Mouse (Mus musculus): ENCODE results near the gene Srrm3. TPM values are rescaled to one million over a fixed set of nuclear protein-coding genes. Genes with fewer than 3 reads are reported as not detected.

Srrm3 gene
- polyA plus RNA-seq, 1 experiment from 2014 or later = 2.7 TPM

GRCm38 (mm10) chr5:135900701-135901100 lies 94.0 kb downstream of the Srrm3 start:
- Histone ChIP-seq H3K4me2 (replicated peaks) (no peak overlapping the region), H3K4me1 (replicated peaks) (peaks cover 4% of the 10 kb centered on the region; the same call in 1 of the 2 replicates), H3K4me3 (replicated peaks) (no peak overlapping the region), H3K27ac (no peak overlapping the region), H3K9me3 (no peaks in the 10 kb centered on the region), H3K27me3 (replicated peaks) (no peaks in the 10 kb centered on the region), H3K9ac (no peak overlapping the region), H3K36me3 (no peaks in the 10 kb centered on the region)
- 91% methylated on average over 3 of the region's 3 CpGs for WGBS
- ATAC-seq = no peak

- peaks cover 6% of the 10 kb centered on the region; the same call in 1 of the 2 replicates for H3K4me1 ChIP-seq (replicated peaks)
- H3K27ac ChIP-seq = no peak overlapping the region
- no peak overlapping the region for H3K4me3 ChIP-seq (replicated peaks)
- H3K27me3 ChIP-seq (replicated peaks) = no peaks in the 10 kb centered on the region
- no peak for ATAC-seq
- no peak overlapping the region for H3K4me2 ChIP-seq (replicated peaks)
- H3K9me3 ChIP-seq = no peaks in the 10 kb centered on the region
- no peak overlapping the region for H3K9ac ChIP-seq
- WGBS = 60% methylated on average over 6 of the region's 6 CpGs
- peaks cover 2% of the 10 kb centered on the region; the same call in 1 of the 2 replicates for H3K36me3 ChIP-seq
Observed at GRCm38 (mm10) chr5:135901354-135902095, 94.8 kb downstream of the Srrm3 start.

- Histone ChIP-seq H3K4me2 (replicated peaks) (peak overlapping the region; percentile 86), H3K27me3 (replicated peaks) (no peaks in the 10 kb centered on the region), H3K4me3 (replicated peaks) (peak overlapping the region; percentile 44), H3K9me3 (no peaks in the 10 kb centered on the region), H3K9ac (peak overlapping the region; percentile 24; the same call in 1 of the 2 replicates), H3K4me1 (replicated peaks) (peaks cover 14% of the 10 kb centered on the region; the same call in 1 of the 2 replicates), H3K36me3 (peaks cover 3% of the 10 kb centered on the region; the same call in 1 of the 2 replicates), H3K27ac (peak overlapping the region; percentile 11; the same call in 1 of the 2 replicates)
- ATAC-seq = 0 out of 2 replicates have a peak, but pooled peaks have one; percentile 6
- WGBS = 32% methylated on average over 7 of the region's 7 CpGs
Observed at GRCm38 (mm10) chr5:135903058-135903457, 96.4 kb downstream of the Srrm3 start.

GRCm38 (mm10) chr5:135903551-135904151 lies 97.0 kb downstream of the Srrm3 start:
- Histone ChIP-seq H3K4me1 (replicated peaks) (peaks cover 14% of the 10 kb centered on the region; the same call in 1 of the 2 replicates), H3K4me3 (replicated peaks) (peak overlapping the region; percentile 44), H3K27ac (peak overlapping the region; percentile 64), H3K27me3 (replicated peaks) (no peaks in the 10 kb centered on the region), H3K9me3 (no peaks in the 10 kb centered on the region), H3K4me2 (replicated peaks) (peak overlapping the region; percentile 86), H3K9ac (peak overlapping the region; percentile 45), H3K36me3 (peaks cover 3% of the 10 kb centered on the region; the same call in 1 of the 2 replicates)
- peak; percentile 97 for ATAC-seq
- WGBS = under 1% methylated on average over 30 of the region's 30 CpGs

- Histone ChIP-seq H3K27me3 (replicated peaks) (no peaks in the 10 kb centered on the region), H3K4me3 (replicated peaks) (no peak overlapping the region), H3K9me3 (no peaks in the 10 kb centered on the region), H3K4me1 (replicated peaks) (peaks cover 14% of the 10 kb centered on the region; the same call in 1 of the 2 replicates), H3K36me3 (peaks cover 9% of the 10 kb centered on the region), H3K9ac (no peak overlapping the region), H3K27ac (no peak overlapping the region), H3K4me2 (replicated peaks) (peak overlapping the region; percentile 86)
- ATAC-seq = no peak
- WGBS = 59% methylated on average over 5 of the region's 5 CpGs
Observed at GRCm38 (mm10) chr5:135904259-135904658, 97.6 kb downstream of the Srrm3 start.

GRCm38 (mm10) chr5:135905320-135906225 lies 98.9 kb downstream of the Srrm3 start:
- Histone ChIP-seq H3K27me3 (replicated peaks) (no peaks in the 10 kb centered on the region), H3K9me3 (no peaks in the 10 kb centered on the region), H3K4me3 (replicated peaks) (no peak overlapping the region), H3K4me1 (replicated peaks) (peaks cover 14% of the 10 kb centered on the region; the same call in 1 of the 2 replicates), H3K36me3 (peaks cover 21% of the 10 kb centered on the region), H3K9ac (no peak overlapping the region), H3K4me2 (replicated peaks) (no peak overlapping the region), H3K27ac (no peak overlapping the region)
- no peak for ATAC-seq
- 60% methylated on average over 8 of the region's 8 CpGs for WGBS

- Histone ChIP-seq H3K4me3 (replicated peaks) (no peak overlapping the region), H3K9ac (no peak overlapping the region), H3K4me2 (replicated peaks) (no peak overlapping the region), H3K27me3 (replicated peaks) (no peaks in the 10 kb centered on the region), H3K27ac (no peak overlapping the region), H3K9me3 (no peaks in the 10 kb centered on the region), H3K4me1 (replicated peaks) (peaks cover 14% of the 10 kb centered on the region; the same call in 1 of the 2 replicates), H3K36me3 (peaks cover 31% of the 10 kb centered on the region)
- WGBS = 84% methylated on average over 4 of the region's 4 CpGs
- no peak for ATAC-seq
Observed at GRCm38 (mm10) chr5:135906846-135907245, 100.2 kb downstream of the Srrm3 start.

GRCm38 (mm10) chr5:135907256-135907655 lies 100.6 kb downstream of the Srrm3 start:
- H3K4me1 ChIP-seq (replicated peaks) = peaks cover 14% of the 10 kb centered on the region; the same call in 1 of the 2 replicates
- ATAC-seq = no peak
- H3K4me2 ChIP-seq (replicated peaks) = no peak overlapping the region
- H3K27ac ChIP-seq = no peak overlapping the region
- WGBS = 81% methylated on average over 13 of the region's 13 CpGs
- H3K9ac ChIP-seq = no peak overlapping the region
- no peak overlapping the region for H3K4me3 ChIP-seq (replicated peaks)
- H3K27me3 ChIP-seq (replicated peaks) = no peaks in the 10 kb centered on the region
- H3K9me3 ChIP-seq = no peaks in the 10 kb centered on the region
- peaks cover 31% of the 10 kb centered on the region for H3K36me3 ChIP-seq

GRCm38 (mm10) chr5:135908185-135908584 lies 101.5 kb downstream of the Srrm3 start:
- Histone ChIP-seq H3K4me3 (replicated peaks) (no peak overlapping the region), H3K27me3 (replicated peaks) (no peaks in the 10 kb centered on the region), H3K27ac (no peak overlapping the region), H3K4me1 (replicated peaks) (peaks cover 14% of the 10 kb centered on the region; the same call in 1 of the 2 replicates), H3K9ac (no peak overlapping the region), H3K4me2 (replicated peaks) (no peak overlapping the region), H3K36me3 (peaks cover 34% of the 10 kb centered on the region), H3K9me3 (no peaks in the 10 kb centered on the region)
- no peak for ATAC-seq
- 84% methylated on average over 12 of the region's 12 CpGs for WGBS

GRCm38 (mm10) chr5:135908989-135909388 lies 102.3 kb downstream of the Srrm3 start:
- H3K9me3 ChIP-seq = no peaks in the 10 kb centered on the region
- no peak overlapping the region for H3K4me3 ChIP-seq (replicated peaks)
- no peak for ATAC-seq
- no peak overlapping the region for H3K4me2 ChIP-seq (replicated peaks)
- no peaks in the 10 kb centered on the region for H3K27me3 ChIP-seq (replicated peaks)
- WGBS = 93% methylated on average over 16 of the region's 16 CpGs
- H3K4me1 ChIP-seq (replicated peaks) = peaks cover 12% of the 10 kb centered on the region; the same call in 1 of the 2 replicates
- H3K36me3 ChIP-seq = peaks cover 34% of the 10 kb centered on the region
- no peak overlapping the region for H3K9ac ChIP-seq
- H3K27ac ChIP-seq = no peak overlapping the region

- Histone ChIP-seq H3K4me1 (replicated peaks) (peaks cover 12% of the 10 kb centered on the region; the same call in 1 of the 2 replicates), H3K9me3 (no peaks in the 10 kb centered on the region), H3K9ac (no peak overlapping the region), H3K4me3 (replicated peaks) (no peak overlapping the region), H3K27ac (no peak overlapping the region), H3K36me3 (peaks cover 34% of the 10 kb centered on the region), H3K27me3 (replicated peaks) (no peaks in the 10 kb centered on the region), H3K4me2 (replicated peaks) (no peak overlapping the region)
- 90% methylated on average over 10 of the region's 10 CpGs for WGBS
- ATAC-seq = no peak
Observed at GRCm38 (mm10) chr5:135909646-135910045, 103.0 kb downstream of the Srrm3 start.

Data from intestine, embryonic 15.5 days (tissue).